Mouse (Mus musculus) limb, embryonic 11.5 days (tissue): ENCODE results near the gene Fscn3. TPM values are rescaled to one million over a fixed set of nuclear protein-coding genes. Genes with fewer than 3 reads are reported as not detected.

ENCODE experiments used
- ATAC-seq: fragments of 200-750 bp; cut with Nextera tagmentation; 2 replicates; pipeline ENCODE4 v1.8.0; 2017; ENCODE audit warnings: low read depth; ENCODE audit not compliant: insufficient number of reproducible peaks, low FRiP score, low TSS enrichment
- DNase-seq: peaks from one replicate; pipeline ENCODE4 v3.0.0-alpha.2; 2015; ENCODE audit warnings: low spot score
- H3K27ac ChIP-seq: fragments of 300-500 bp; sonication (generic); replicated peaks from 2 replicates; pipeline ENCODE4 v1.5.1; 2014; ENCODE audit warnings: low read depth, mild to moderate bottlenecking, low read length
- H3K27me3 ChIP-seq: fragments of 300-500 bp; sonication (generic); 2 replicates; pipeline ENCODE4 v1.6.1; 2014; ENCODE audit warnings: mild to moderate bottlenecking, low read length, mixed read lengths; ENCODE audit not compliant: control insufficient read depth, insufficient read depth
- H3K36me3 ChIP-seq: fragments of 300-500 bp; sonication (generic); 2 replicates; pipeline ENCODE4 v1.6.1; 2014; ENCODE audit warnings: mild to moderate bottlenecking, low read length, moderate library complexity, mixed read lengths; ENCODE audit not compliant: control insufficient read depth, insufficient read depth
- H3K4me1 ChIP-seq: fragments of 300-500 bp; sonication (generic); 2 replicates; pipeline ENCODE4 v1.6.1; 2014; ENCODE audit warnings: low read length, mixed read lengths; ENCODE audit not compliant: control insufficient read depth, insufficient read depth
- H3K4me2 ChIP-seq: fragments of 300-500 bp; sonication (generic); 2 replicates; pipeline ENCODE4 v1.6.1; 2014; ENCODE audit warnings: low read depth, mild to moderate bottlenecking, moderate library complexity; ENCODE audit not compliant: severe bottlenecking
- H3K4me3 ChIP-seq: fragments of 300-500 bp; sonication (generic); 2 replicates; pipeline ENCODE4 v1.5.1; 2014; ENCODE audit warnings: low read depth, low read length
- H3K9ac ChIP-seq: fragments of 300-500 bp; sonication (generic); 2 replicates; pipeline ENCODE4 v1.6.1; 2014; ENCODE audit warnings: mild to moderate bottlenecking, low read length
- H3K9me3 ChIP-seq: fragments of 300-500 bp; sonication (generic); 2 replicates; pipeline ENCODE4 v1.6.1; 2016; ENCODE audit warnings: low read length; ENCODE audit not compliant: control insufficient read depth
- WGBS: fragments of 180-500 bp; shearing (Covaris S2); extraction: QIAGEN DNeasy Blood & Tissue Kit; methylation state at CpG from one replicate; pipeline ENCODE4 v1.1.7; 2014; 5-methylcytosine and 5-hydroxymethylcytosine counted together
- polyA plus RNA-seq: library from polyadenylated mRNA; unstranded; fragments of >200 nt; fragmentation: Nextera tagmentation; extraction: Ambion mirVana; gene quantifications from 2 replicates; pipeline ENCODE4 v1.2.1, GENCODE M21; 2014

Fscn3 gene
- polyA plus RNA-seq, 1 experiment from 2014 or later = not detected

DNA sequence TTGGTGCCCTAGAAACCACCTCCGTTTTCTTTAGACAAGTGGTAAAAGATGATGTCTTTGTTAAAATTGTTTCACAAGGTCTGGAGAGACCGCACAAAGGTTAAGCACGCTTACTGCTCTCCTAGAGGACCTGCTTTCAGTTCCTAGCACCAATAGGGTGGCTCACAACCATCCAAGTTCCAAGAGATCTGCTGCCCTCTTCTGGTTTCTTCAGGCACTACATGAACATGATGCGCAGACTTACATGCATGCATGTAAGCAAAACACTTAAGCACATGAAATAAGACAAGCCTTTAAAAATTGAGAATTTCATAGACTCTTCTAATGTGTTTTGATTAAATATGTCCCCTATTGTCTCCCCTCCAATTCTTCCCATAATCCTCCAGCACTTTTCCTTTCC, 27.8 kb upstream of the Fscn3 start:
- no peak overlapping the region for H3K4me3 ChIP-seq
- ATAC-seq = no peak
- H3K27ac ChIP-seq = no peak overlapping the region
- peaks cover 3% of the 10 kb centered on the region; the same call in 1 of the 2 replicates for H3K9me3 ChIP-seq
- H3K36me3 ChIP-seq = no peaks in the 10 kb centered on the region
- H3K9ac ChIP-seq = no peak overlapping the region
- H3K4me1 ChIP-seq = no peaks in the 10 kb centered on the region
- H3K27me3 ChIP-seq = 0 out of 2 replicates have a peak, but pooled peaks cover 9% of the 10 kb centered on the region
- DNase-seq = no peak
- no peak overlapping the region for H3K4me2 ChIP-seq
- 88% methylated on average over 4 of the region's 4 CpGs for WGBS

DNA sequence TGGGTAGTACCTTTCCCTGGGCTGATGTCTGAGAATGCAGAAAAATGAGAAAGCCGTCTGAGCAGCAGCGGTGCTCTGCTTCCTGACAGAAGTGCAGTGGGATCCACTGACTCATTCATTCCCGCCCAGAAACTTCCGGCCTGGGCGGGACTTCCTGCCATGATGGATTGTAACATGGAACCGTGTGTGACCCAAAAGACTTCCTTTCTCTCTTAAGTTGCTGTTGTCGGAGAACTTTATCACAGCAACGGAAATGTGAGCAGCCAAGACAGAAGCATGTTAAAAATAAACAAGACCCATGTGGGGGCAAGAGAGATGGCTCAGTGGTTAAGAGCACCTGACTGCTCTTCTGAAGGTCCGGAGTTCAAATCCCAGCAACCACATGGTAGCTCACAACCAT, 17.5 kb upstream of the Fscn3 start:
- Histone ChIP-seq H3K4me1 (no peaks in the 10 kb centered on the region), H3K9ac (no peak overlapping the region), H3K27ac (no peak overlapping the region), H3K4me3 (no peak overlapping the region), H3K27me3 (no peaks in the 10 kb centered on the region), H3K9me3 (no peaks in the 10 kb centered on the region), H3K36me3 (no peaks in the 10 kb centered on the region), H3K4me2 (no peak overlapping the region)
- DNase-seq (no peak), ATAC-seq (no peak)
- 84% methylated on average over 9 of the region's 9 CpGs for WGBS

DNA sequence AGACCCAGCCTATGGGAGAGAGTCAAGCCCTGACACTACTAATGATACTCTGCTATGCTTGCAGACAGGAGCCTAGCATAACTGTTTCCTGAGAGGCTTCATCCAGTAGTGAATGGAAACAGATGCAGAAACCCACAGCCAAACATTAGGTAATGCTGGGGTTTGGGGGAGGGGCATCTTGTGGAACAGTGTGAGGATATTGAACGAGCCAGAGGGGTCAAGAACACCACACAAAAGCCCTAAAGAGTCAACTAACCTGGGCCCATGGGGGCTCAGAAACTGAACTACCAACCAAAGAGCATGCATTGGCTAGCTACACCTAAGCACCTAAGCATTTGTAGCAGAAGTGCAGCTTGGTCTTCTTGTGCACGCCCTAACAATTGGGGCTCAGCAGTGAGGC, 16.4 kb upstream of the Fscn3 start:
- Histone ChIP-seq H3K4me2 (no peak overlapping the region), H3K27me3 (no peaks in the 10 kb centered on the region), H3K9ac (no peak overlapping the region), H3K9me3 (no peaks in the 10 kb centered on the region), H3K36me3 (0 out of 2 replicates have a peak, but pooled peaks cover 2% of the 10 kb centered on the region), H3K4me1 (no peaks in the 10 kb centered on the region), H3K27ac (no peak overlapping the region), H3K4me3 (no peak overlapping the region)
- 73% methylated on average over 2 of the region's 2 CpGs for WGBS
- DNase-seq = no peak
- ATAC-seq = no peak

DNA sequence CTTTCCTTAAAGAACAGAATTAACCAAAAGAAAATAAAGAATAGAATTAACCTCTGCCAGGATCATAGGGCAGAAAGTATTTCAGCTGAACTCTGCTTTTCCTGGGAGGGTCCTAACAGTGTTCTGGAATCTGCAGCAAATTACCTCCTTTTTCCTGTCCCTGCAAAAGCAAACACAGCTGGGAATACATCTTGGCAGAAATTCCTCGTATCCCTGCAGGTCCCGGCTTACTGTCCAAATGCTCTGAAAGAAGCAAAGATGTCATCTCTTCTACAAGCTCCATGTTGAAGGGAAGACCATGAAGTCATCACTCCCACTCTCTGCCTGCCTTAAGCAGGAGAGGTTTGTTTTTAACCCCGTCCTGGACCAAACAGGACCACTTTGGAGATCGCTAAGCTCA, 10.6 kb upstream of the Fscn3 start:
- no peak overlapping the region for H3K9ac ChIP-seq
- peaks cover 11% of the 10 kb centered on the region; the same call in 1 of the 2 replicates for H3K36me3 ChIP-seq
- ATAC-seq = no peak
- H3K4me1 ChIP-seq = peaks cover 9% of the 10 kb centered on the region
- no peak overlapping the region for H3K4me3 ChIP-seq
- H3K27me3 ChIP-seq = no peaks in the 10 kb centered on the region
- no peak overlapping the region for H3K4me2 ChIP-seq
- no peak overlapping the region for H3K27ac ChIP-seq
- no peaks in the 10 kb centered on the region for H3K9me3 ChIP-seq
- 82% methylated on average over 4 of the region's 4 CpGs for WGBS
- no peak for DNase-seq

DNA sequence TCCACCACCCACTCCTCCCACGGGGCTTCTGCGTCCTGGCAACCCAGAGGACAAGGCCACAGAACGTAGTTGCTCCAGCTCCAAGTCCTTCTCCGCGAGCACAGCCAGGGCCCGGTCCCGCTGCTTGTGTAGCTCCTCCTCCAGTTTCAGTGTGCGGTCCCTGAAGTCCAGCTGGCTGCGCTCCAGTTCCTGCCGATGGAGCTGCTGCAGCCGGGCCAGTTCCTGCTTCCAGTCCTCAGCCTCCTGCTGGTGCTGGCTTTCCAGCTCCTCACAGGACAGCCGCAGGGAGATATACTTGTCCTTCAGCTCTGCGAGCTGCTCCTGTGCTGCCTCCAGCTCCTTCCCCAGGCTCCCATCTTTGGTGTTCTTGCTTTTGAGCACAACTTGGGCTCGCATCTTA, 9.1 kb upstream of the Fscn3 start:
- H3K4me3 ChIP-seq = no peak overlapping the region
- no peak for ATAC-seq
- no peak for DNase-seq
- no peak overlapping the region for H3K4me2 ChIP-seq
- H3K9me3 ChIP-seq = no peaks in the 10 kb centered on the region
- H3K36me3 ChIP-seq = peaks cover 11% of the 10 kb centered on the region; the same call in 1 of the 2 replicates
- no peak overlapping the region for H3K27ac ChIP-seq
- WGBS = 89% methylated on average over 14 of the region's 14 CpGs
- no peaks in the 10 kb centered on the region for H3K27me3 ChIP-seq
- no peak overlapping the region for H3K9ac ChIP-seq
- H3K4me1 ChIP-seq = peaks cover 9% of the 10 kb centered on the region

DNA sequence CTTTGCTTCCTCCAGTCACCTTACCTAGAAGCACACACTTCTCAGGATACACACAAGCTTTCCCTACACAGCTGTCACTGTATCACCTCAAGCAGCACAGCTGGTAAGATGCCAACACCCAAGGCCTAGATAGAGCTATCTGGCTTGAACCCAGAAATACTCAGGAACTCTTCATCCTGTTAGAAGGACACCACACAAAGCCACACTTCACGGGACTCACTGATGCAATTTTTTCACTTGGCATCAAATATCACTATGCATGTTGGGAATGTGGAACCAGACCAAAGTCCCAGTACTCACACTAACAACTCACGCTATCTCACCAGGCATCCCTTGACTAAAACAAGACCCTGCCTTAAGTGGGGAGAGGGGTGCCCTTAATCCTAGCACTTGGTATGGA, 7.9 kb upstream of the Fscn3 start:
- Histone ChIP-seq H3K27me3 (no peaks in the 10 kb centered on the region), H3K4me2 (no peak overlapping the region), H3K4me1 (peaks cover 9% of the 10 kb centered on the region), H3K36me3 (peaks cover 11% of the 10 kb centered on the region; the same call in 1 of the 2 replicates), H3K9ac (no peak overlapping the region), H3K27ac (no peak overlapping the region), H3K4me3 (no peak overlapping the region), H3K9me3 (no peaks in the 10 kb centered on the region)
- WGBS = 83% methylated on average over 2 of the region's 2 CpGs
- ATAC-seq (no peak), DNase-seq (no peak)

DNA sequence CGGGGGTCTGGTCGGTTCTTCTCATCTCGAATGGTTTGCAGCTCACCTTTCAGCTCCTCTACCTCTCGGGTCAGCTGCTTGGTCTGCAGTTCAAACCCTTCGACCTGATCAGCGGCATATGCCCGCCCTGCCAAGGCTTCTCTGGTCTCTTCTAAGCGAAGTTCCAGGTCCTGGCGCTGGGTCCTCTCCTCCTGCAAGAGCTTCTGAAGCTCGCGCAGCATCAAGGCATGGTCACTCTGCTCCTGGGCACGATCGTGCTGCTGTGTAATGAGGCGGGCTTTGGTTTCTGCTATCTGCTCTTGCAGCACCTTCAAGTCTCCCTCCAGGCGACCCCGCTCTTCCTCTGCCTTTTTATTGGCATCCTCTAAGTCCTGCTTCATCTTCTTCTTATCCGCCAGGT, 7.2 kb upstream of the Fscn3 start:
- WGBS = 79% methylated on average over 17 of the region's 17 CpGs
- Histone ChIP-seq H3K36me3 (peaks cover 11% of the 10 kb centered on the region; the same call in 1 of the 2 replicates), H3K4me1 (peaks cover 9% of the 10 kb centered on the region), H3K27me3 (no peaks in the 10 kb centered on the region), H3K9me3 (no peaks in the 10 kb centered on the region), H3K27ac (no peak overlapping the region), H3K4me2 (peak overlapping the region; percentile 92), H3K4me3 (peak overlapping the region; percentile 84), H3K9ac (peak overlapping the region; percentile 72; the same call in 1 of the 2 replicates)
- ATAC-seq = no peak
- DNase-seq = no peak

DNA sequence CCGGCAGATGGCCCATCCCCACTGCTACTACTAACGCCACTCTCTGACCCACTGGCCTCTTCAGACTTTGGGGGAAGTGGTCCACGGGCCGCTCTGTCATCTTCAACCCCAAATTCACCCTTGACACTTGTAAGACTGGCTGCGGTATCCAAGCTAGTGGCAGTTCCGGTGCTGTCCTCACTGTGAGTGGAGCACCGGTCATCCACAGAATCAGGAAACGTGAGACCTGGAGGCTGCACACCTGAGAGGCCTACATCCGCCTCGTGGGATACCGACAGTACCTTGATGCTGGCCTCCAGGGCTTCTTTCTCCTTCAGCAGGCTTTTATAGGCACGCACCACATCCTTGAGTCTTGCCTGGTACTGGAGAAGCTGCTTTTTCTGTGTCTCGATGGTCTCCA, 6.7 kb upstream of the Fscn3 start:
- H3K36me3 ChIP-seq = peaks cover 8% of the 10 kb centered on the region; the same call in 1 of the 2 replicates
- H3K27ac ChIP-seq = no peak overlapping the region
- ATAC-seq (no peak), DNase-seq (no peak)
- peaks cover 9% of the 10 kb centered on the region for H3K4me1 ChIP-seq
- H3K27me3 ChIP-seq = no peaks in the 10 kb centered on the region
- peak overlapping the region; percentile 92 for H3K4me2 ChIP-seq
- H3K4me3 ChIP-seq = peak overlapping the region; percentile 84
- H3K9ac ChIP-seq = peak overlapping the region; percentile 72
- no peaks in the 10 kb centered on the region for H3K9me3 ChIP-seq
- 22% methylated on average over 13 of the region's 13 CpGs for WGBS

DNA sequence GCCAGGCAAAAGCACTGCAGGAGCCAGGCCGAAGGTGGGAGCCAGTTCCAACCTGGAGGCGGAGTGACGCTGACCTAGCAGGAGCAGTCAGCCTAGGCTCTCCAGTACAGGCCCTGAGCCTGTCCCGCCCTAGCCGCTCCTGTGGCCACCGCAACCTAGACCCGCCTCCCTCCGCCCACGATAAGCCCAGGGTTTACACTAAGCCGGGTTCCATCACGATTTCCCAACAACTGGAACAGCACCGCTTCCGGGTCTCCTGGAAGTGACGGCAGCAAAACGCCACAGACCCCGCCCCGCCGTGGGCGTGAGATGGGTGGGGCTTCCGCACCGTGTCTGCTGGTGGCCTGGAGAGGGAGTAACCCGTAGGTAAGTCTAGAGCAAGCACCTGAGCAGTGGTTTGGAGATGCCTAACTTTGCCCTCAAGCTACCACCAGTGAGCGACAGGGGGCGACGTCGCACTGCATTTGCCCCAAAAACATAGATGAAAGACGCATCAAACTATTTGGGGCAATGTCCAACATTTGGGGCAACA, 6.1 kb upstream of the Fscn3 start:
- H3K36me3 ChIP-seq = peaks cover 8% of the 10 kb centered on the region; the same call in 1 of the 2 replicates
- peak overlapping the region; percentile 92 for H3K4me2 ChIP-seq
- H3K27ac ChIP-seq = no peak overlapping the region
- H3K4me3 ChIP-seq = peak overlapping the region; percentile 84
- peaks cover 9% of the 10 kb centered on the region for H3K4me1 ChIP-seq
- peak; percentile 86 for ATAC-seq
- H3K27me3 ChIP-seq = no peaks in the 10 kb centered on the region
- H3K9ac ChIP-seq = peak overlapping the region; percentile 72
- H3K9me3 ChIP-seq = no peaks in the 10 kb centered on the region
- under 1% methylated on average over 27 of the region's 27 CpGs for WGBS
- peak; percentile 96 for DNase-seq
